Mouse (Mus musculus) neural tube, embryonic 13.5 days (tissue): ENCODE results near the gene Nrde2. TPM values are rescaled to one million over a fixed set of nuclear protein-coding genes. Genes with fewer than 3 reads are reported as not detected.

Experiments used
- polyA plus RNA-seq: library from polyadenylated mRNA; unstranded; fragments of >200 nt; fragmentation: Nextera tagmentation; extraction: Ambion mirVana; gene quantifications from 2 replicates; pipeline ENCODE4 v1.2.1, GENCODE M21; 2015

Nrde2 gene
- polyA plus RNA-seq, 1 experiment from 2014 or later, result 11.8 TPM

Other genes with a start within 250 kb of the Nrde2 start
- gene Kcnk13, start 195.2 kb downstream of the Nrde2 start, polyA plus RNA-seq, result 0.42 and 0.55 TPM in 2 replicates
- 291 and 293 TPM in 2 replicates for gene Psmc1, start 49.5 kb downstream of the Nrde2 start, polyA plus RNA-seq
- 2,474 and 2,486 TPM in 2 replicates for gene Calm1, start 39.8 kb upstream of the Nrde2 start, polyA plus RNA-seq